Mouse (Mus musculus) embryonic facial prominence, embryonic 12.5 days (tissue): ENCODE results near the gene Twnk. TPM values are rescaled to one million over a fixed set of nuclear protein-coding genes. Genes with fewer than 3 reads are reported as not detected.

Source experiments
- ATAC-seq: fragments of 200-750 bp; cut with Nextera tagmentation; 2 replicates; pipeline ENCODE4 v1.8.0; 2017; ENCODE audit not compliant: insufficient number of reproducible peaks, insufficient read depth, low FRiP score, low TSS enrichment
- H3K27ac ChIP-seq: fragments of 300-500 bp; sonication (generic); 2 replicates; pipeline ENCODE4 v1.5.1; 2016; ENCODE audit warnings: mild to moderate bottlenecking
- H3K27me3 ChIP-seq: fragments of 300-500 bp; sonication (generic); 2 replicates; pipeline ENCODE4 v1.6.1; 2016; ENCODE audit warnings: mild to moderate bottlenecking, moderate library complexity
- H3K36me3 ChIP-seq: fragments of 300-500 bp; sonication (generic); 2 replicates; pipeline ENCODE4 v1.6.1; 2016; ENCODE audit warnings: mild to moderate bottlenecking
- H3K4me1 ChIP-seq: fragments of 300-500 bp; sonication (generic); 2 replicates; pipeline ENCODE4 v1.6.1; 2016
- H3K4me2 ChIP-seq: fragments of 300-500 bp; sonication (generic); replicated peaks from 2 replicates; pipeline ENCODE4 v1.6.1; 2016; ENCODE audit warnings: mild to moderate bottlenecking, moderate library complexity
- H3K4me3 ChIP-seq: fragments of 300-500 bp; sonication (generic); 2 replicates; pipeline ENCODE4 v1.5.1; 2016; ENCODE audit warnings: mild to moderate bottlenecking
- H3K9ac ChIP-seq: fragments of 300-500 bp; sonication (generic); 2 replicates; pipeline ENCODE4 v1.6.1; 2016; ENCODE audit warnings: mild to moderate bottlenecking, moderate library complexity
- H3K9me3 ChIP-seq: fragments of 300-500 bp; sonication (generic); 2 replicates; pipeline ENCODE4 v1.6.1; 2016; ENCODE audit warnings: mild to moderate bottlenecking, moderate library complexity
- WGBS: fragments of 180-500 bp; shearing (Covaris S2); methylation state at CpG from one replicate; pipeline ENCODE4 v1.1.7; 2016; 5-methylcytosine and 5-hydroxymethylcytosine counted together
- polyA plus RNA-seq: library from polyadenylated mRNA; unstranded; fragments of >200 nt; fragmentation: Nextera tagmentation; extraction: Ambion mirVana; gene quantifications from 2 replicates; pipeline ENCODE4 v1.2.1, GENCODE M21; 2016

The Twnk gene
- polyA plus RNA-seq, 1 experiment from 2014 or later = 29.1 TPM

DNA sequence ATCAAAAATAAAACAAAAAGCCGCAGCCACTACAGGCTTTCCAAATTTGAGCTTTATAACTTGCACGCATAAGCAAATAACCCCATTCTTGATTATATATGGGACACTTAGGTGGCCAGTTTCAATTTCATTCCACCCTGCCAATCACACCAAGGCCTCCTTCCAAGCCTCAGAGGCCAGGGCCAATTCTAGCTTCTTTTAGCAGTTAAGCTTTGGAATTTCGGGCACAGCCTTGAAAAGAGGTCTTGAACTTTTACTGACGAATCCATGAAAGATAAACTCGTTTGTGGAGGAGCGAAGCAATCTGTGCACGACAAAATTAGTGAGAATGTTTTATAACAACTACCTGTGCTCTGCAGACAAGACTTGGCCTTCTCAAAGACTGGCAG lies 52.3 kb downstream of the Twnk start:
- no peak for ATAC-seq
- Histone ChIP-seq H3K9ac (peak overlapping the region; percentile 47; the same call in 1 of the 2 replicates), H3K27ac (peak overlapping the region; percentile 96), H3K9me3 (no peaks in the 10 kb centered on the region), H3K4me1 (peaks cover 23% of the 10 kb centered on the region), H3K4me2 (peak overlapping the region; percentile 73), H3K27me3 (no peaks in the 10 kb centered on the region), H3K36me3 (peaks cover 6% of the 10 kb centered on the region; the same call in 1 of the 2 replicates), H3K4me3 (peak overlapping the region; percentile 52)
- 40% methylated on average over 7 of the region's 7 CpGs for WGBS

DNA sequence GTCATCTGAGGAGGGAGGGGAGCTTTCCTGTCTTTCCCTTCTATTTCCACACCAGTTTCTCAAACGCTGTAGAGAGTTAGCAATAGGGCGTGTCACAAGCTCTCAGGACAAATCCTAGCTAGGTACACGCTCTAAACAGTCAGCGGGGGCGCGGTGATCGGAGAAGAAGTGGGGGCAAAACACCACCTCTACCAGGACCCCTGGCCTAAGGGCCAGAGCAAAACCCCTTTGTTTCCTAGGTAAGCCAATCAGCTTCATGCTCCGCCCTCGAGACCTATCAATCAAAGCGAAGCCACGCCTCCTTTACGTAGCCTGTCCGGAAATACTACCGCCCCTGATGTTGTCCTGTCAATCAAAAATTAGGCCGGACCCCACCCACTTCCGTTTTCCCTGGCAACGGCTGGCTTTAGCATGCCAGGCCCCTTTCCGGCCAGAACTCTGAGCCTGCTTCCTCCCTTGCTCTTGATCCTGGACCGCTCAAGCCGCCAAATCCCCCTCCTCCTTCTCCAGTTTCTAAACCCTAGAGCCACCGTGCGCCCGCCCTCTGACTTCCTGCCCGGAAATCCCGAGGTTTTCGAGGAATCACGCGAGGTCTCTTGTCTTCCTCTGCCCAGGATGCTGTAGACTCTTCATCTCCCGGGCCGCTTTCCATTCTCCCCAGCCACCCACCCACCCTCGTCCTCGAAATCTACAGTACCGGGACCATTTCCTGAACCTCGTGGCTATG lies 52.8 kb downstream of the Twnk start:
- Histone ChIP-seq H3K4me3 (peak overlapping the region; percentile 52), H3K4me1 (peaks cover 23% of the 10 kb centered on the region), H3K9me3 (no peaks in the 10 kb centered on the region), H3K27me3 (no peaks in the 10 kb centered on the region), H3K36me3 (peaks cover 6% of the 10 kb centered on the region; the same call in 1 of the 2 replicates), H3K4me2 (peak overlapping the region; percentile 73), H3K9ac (peak overlapping the region; percentile 72), H3K27ac (peak overlapping the region; percentile 96)
- ATAC-seq = peak; percentile 94
- under 1% methylated on average over 34 of the region's 34 CpGs for WGBS

- Histone ChIP-seq H3K9me3 (no peaks in the 10 kb centered on the region), H3K27me3 (peaks cover under 1% of the 10 kb centered on the region), H3K4me2 (peak overlapping the region; percentile 73), H3K36me3 (0 out of 2 replicates have a peak, but pooled peaks cover under 1% of the 10 kb centered on the region), H3K27ac (peak overlapping the region; percentile 96), H3K9ac (peak overlapping the region; percentile 72), H3K4me1 (peaks cover 23% of the 10 kb centered on the region), H3K4me3 (peak overlapping the region; percentile 52)
- no peak for ATAC-seq
- under 1% methylated on average over 14 of the region's 14 CpGs for WGBS
Observed at GRCm38 (mm10) chr19:45058841-45059240, 53.4 kb downstream of the Twnk start.

Other genes starting within 250 kb of the Twnk start
- 0.55 and 0.95 TPM in 2 replicates for gene Pax2, start 249.6 kb upstream of the Twnk start, polyA plus RNA-seq
- gene Slf2, start 74.5 kb upstream of the Twnk start, polyA plus RNA-seq = 50.1 and 51.6 TPM in 2 replicates
- gene Sema4g, start 16.6 kb upstream of the Twnk start, polyA plus RNA-seq = 7.0 TPM in 2 replicates
- 74.5 and 75.8 TPM in 2 replicates for gene Mrpl43, start 779 bp downstream of the Twnk start, polyA plus RNA-seq
- 107 and 112 TPM in 2 replicates for gene Lzts2, start 8.8 kb downstream of the Twnk start, polyA plus RNA-seq
- gene Pdzd7, start 40.1 kb downstream of the Twnk start, polyA plus RNA-seq = 0.29 and 0.52 TPM in 2 replicates
- 24.3 and 25.1 TPM in 2 replicates for gene Sfxn3, start 41.8 kb downstream of the Twnk start, polyA plus RNA-seq
- gene Kazald1, start 69.6 kb downstream of the Twnk start, polyA plus RNA-seq = 7.0 and 8.4 TPM in 2 replicates
- 2.8 and 3.8 TPM in 2 replicates for gene Tlx1, start 145.0 kb downstream of the Twnk start, polyA plus RNA-seq
- gene Lbx1, start 230.1 kb downstream of the Twnk start, polyA plus RNA-seq = 0.64 and 1.2 TPM in 2 replicates